Mouse (Mus musculus): ENCODE measurements around the gene 4933430I17Rik. TPM values are rescaled to one million over a fixed set of nuclear protein-coding genes. Genes with fewer than 3 reads are reported as not detected.
A peak's percentile ranks its signal among the peaks of the same experiment; 100 is the strongest.

4933430I17Rik gene
- polyA plus RNA-seq, 1 experiment from 2014 or later: 0.17 TPM

DNA sequence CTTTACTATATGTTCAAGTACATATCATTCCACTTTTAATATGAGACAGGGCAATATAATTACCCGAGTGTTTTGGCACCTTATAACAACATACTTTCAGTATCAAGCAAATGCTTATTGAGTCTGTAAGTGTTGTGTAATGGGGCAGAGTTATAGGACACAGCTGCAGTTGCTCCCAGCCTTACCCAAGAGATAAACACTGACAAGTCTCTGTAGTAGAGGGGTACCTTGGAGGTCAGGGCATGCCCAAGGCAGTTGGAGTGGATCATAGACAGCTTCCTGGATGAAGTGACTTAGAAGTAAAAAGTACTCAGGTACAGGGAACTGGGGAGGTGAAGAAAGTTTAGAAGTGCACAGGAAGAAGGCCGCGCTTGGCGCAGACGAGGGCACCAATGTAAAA is 38.0 kb upstream of the 4933430I17Rik start:
- ChIA-PET POLR2A (interaction anchor here (0.9 kb wide), 1 partner anchor 12 kb away, joined by 4 read pairs; no protein-coding TSS in a partner anchor), CTCF (no interaction called here)
- no peak for TF ChIP-seq CTCF (IDR thresholded peaks at IDR 0.05)

GRCm38 (mm10) chr4:62487914-62488313 is 37.3 kb upstream of the 4933430I17Rik start:
- H3K27me3 ChIP-seq: no peaks in the 10 kb centered on the region
- DNase-seq (ENCODE audit: low read depth, low spot score) (no peak), ATAC-seq (no peak)
- ChIA-PET POLR2A (no interaction called here), CTCF (no interaction called here)
- in situ Hi-C loops (cut with MboI; ENCODE audit: low pct_unique_long_range_greater_than_20kb): no loop called here
- no peak for TF ChIP-seq CTCF (IDR thresholded peaks at IDR 0.05)

More for the DNA sequence above, 38.0 kb upstream of the 4933430I17Rik start:
- no peaks in the 10 kb centered on the region for H3K27me3 ChIP-seq
- no peak for DNase-seq (ENCODE audit: low read depth, low spot score)
- no peak for ATAC-seq
- in situ Hi-C loops (cut with MboI; ENCODE audit: low pct_unique_long_range_greater_than_20kb): no loop called here

DNA sequence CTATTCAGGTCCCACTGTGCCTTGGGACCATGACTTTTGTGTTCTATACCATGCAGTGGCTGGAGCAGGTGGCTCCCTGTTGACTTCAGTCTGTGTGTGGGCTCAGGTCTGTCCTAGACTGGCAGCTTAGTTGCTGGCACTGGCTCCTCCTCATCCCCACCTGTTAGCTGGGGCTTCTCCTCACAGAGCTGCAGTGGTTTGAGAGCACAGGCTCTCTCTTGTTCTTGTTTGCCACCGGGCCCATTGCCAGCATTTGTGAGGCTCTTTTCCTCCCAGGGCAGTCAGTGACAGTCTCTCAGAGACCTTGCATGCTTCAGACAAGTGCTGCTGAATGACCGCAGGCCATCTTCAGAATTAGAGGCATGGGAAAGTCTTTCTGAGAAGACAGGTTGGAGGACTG is 32.5 kb upstream of the 4933430I17Rik start:
- ATAC-seq (no peak), DNase-seq (ENCODE audit: low read depth, low spot score) (no peak)
- ChIA-PET CTCF (no interaction called here), POLR2A (no interaction called here)
- TF ChIP-seq CTCF (IDR thresholded peaks at IDR 0.05): no peak
- no peaks in the 10 kb centered on the region for H3K27me3 ChIP-seq
- in situ Hi-C loops (cut with MboI; ENCODE audit: low pct_unique_long_range_greater_than_20kb): no loop called here

DNA sequence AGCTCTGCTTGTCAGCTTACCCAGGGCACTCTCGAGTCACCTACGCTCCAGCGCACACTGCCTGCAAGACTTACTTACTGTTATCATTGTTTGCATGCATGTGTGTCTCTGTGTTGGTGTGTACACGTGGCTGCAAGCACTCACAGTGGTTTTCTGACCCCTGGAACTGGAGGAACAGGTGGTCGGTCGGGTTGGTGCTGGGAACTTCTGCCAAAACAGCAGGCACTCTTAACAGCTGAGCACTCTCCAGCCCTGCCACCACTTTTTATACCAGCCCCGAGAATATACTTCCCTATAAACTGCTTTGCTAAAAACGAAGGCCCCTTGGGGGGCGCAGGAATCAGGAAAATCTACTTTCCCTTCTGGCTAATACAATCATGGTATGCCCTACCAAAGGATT is 30.9 kb upstream of the 4933430I17Rik start:
- no peak for TF ChIP-seq CTCF (IDR thresholded peaks at IDR 0.05)
- in situ Hi-C loops (cut with MboI; ENCODE audit: low pct_unique_long_range_greater_than_20kb): no loop called here
- ChIA-PET CTCF (interaction anchor here (1.2 to 1.7 kb wide), 2 partner anchors 9 to 39 kb away, joined by 4 read pairs; no protein-coding TSS in a partner anchor), POLR2A (no interaction called here)
- DNase-seq (ENCODE audit: low read depth, low spot score): no peak
- no peaks in the 10 kb centered on the region for H3K27me3 ChIP-seq
- no peak for ATAC-seq

GRCm38 (mm10) chr4:62495946-62496345 is 29.2 kb upstream of the 4933430I17Rik start:
- ChIA-PET POLR2A (no interaction called here), CTCF (no interaction called here)
- in situ Hi-C loops (cut with MboI; ENCODE audit: low pct_unique_long_range_greater_than_20kb): no loop called here
- TF ChIP-seq CTCF (IDR thresholded peaks at IDR 0.05): no peak
- DNase-seq (ENCODE audit: low read depth, low spot score) (no peak), ATAC-seq (no peak)
- no peaks in the 10 kb centered on the region for H3K27me3 ChIP-seq

GRCm38 (mm10) chr4:62496815-62497214 is 28.4 kb upstream of the 4933430I17Rik start:
- no peaks in the 10 kb centered on the region for H3K27me3 ChIP-seq
- peak; percentile 63 for DNase-seq (ENCODE audit: low read depth, low spot score)
- POLR2A ChIA-PET: no interaction called here

DNA sequence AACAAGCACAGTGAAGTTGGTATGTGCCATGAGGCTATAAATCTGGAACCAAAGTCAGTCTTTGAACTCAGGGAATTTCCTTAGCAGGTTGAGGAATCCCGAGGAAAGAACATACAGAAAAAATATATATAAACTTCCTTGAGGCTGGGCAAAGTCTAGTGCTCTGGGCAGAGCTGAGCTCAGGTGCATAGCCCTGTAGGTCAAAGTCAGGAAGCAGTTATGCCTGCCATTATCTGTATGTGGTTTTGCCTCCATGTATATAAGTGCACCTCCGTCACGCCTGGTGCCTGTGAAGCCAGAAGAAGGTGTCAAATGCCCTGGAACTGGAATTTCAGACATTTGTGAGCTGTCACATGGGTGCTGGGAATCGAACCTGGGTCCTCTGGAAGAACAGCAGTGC is 24.4 kb upstream of the 4933430I17Rik start:
- no peak for ATAC-seq
- ChIA-PET CTCF (interaction anchor here (0.8 to 1.4 kb wide), 3 partner anchors 9 to 94 kb away, joined by 3 to 4 read pairs (median 3); no protein-coding TSS in a partner anchor), POLR2A (no interaction called here)
- TF ChIP-seq CTCF (IDR thresholded peaks at IDR 0.05): no peak
- in situ Hi-C loops (cut with MboI; ENCODE audit: low pct_unique_long_range_greater_than_20kb): no loop called here
- H3K27me3 ChIP-seq: no peaks in the 10 kb centered on the region
- no peak for DNase-seq (ENCODE audit: low read depth, low spot score)

More at GRCm38 (mm10) chr4:62496815-62497214, 28.4 kb upstream of the 4933430I17Rik start:
- in situ Hi-C loops (cut with MboI; ENCODE audit: low pct_unique_long_range_greater_than_20kb): no loop called here
- CTCF ChIA-PET: interaction anchor here (2.5 kb wide), 1 partner anchor 11 kb away, joined by 9 read pairs; no protein-coding TSS in a partner anchor
- no peak for TF ChIP-seq CTCF (IDR thresholded peaks at IDR 0.05)
- peak; percentile 79 for ATAC-seq

GRCm38 (mm10) chr4:62501534-62501933 is 23.6 kb upstream of the 4933430I17Rik start:
- ChIA-PET CTCF (interaction anchor here (1.1 to 1.4 kb wide), 2 partner anchors 17 to 94 kb away, joined by 3 to 4 read pairs; no protein-coding TSS in a partner anchor), POLR2A (interaction anchor here (0.5 kb wide), 1 partner anchor 26 kb away, joined by 3 read pairs; no protein-coding TSS in a partner anchor)
- H3K27me3 ChIP-seq: no peaks in the 10 kb centered on the region
- ATAC-seq (no peak), DNase-seq (ENCODE audit: low read depth, low spot score) (no peak)
- in situ Hi-C loops (cut with MboI; ENCODE audit: low pct_unique_long_range_greater_than_20kb): no loop called here
- TF ChIP-seq CTCF (IDR thresholded peaks at IDR 0.05): no peak

GRCm38 (mm10) chr4:62501964-62502732 is 23.0 kb upstream of the 4933430I17Rik start:
- CTCF ChIA-PET: interaction anchor here (1.1 to 1.4 kb wide), 2 partner anchors 17 to 95 kb away, joined by 3 to 4 read pairs; no protein-coding TSS in a partner anchor
- DNase-seq (ENCODE audit: low read depth, low spot score): no peak
- peak; percentile 55 for ATAC-seq
- in situ Hi-C loops (cut with MboI; ENCODE audit: low pct_unique_long_range_greater_than_20kb): no loop called here
- H3K27me3 ChIP-seq: no peaks in the 10 kb centered on the region
- no peak for TF ChIP-seq CTCF (IDR thresholded peaks at IDR 0.05)
- POLR2A ChIA-PET: no interaction called here

DNA sequence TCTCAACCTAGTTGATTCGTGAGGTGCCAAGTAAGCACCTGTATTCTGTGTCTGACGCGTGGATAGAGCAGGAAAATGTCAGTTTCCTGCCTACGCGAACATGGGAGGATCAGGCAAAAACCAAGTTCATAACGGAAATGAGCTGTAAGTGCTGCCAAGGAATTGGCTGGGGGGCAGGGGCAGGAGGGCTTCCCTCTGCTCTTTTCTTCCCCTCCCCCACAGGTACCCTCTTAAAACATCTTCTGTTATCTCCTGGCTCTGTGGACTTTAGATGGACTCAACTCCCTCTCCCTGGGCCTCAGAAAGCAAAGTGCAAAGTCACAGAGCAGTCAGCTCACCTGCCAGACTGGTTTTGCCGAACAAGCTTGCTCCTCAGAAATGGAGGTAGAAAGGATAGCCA is 22.2 kb upstream of the 4933430I17Rik start:
- ATAC-seq: no peak
- H3K27me3 ChIP-seq: no peaks in the 10 kb centered on the region
- POLR2A ChIA-PET: no interaction called here
- no peak for DNase-seq (ENCODE audit: low read depth, low spot score)
- in situ Hi-C loops (cut with MboI; ENCODE audit: low pct_unique_long_range_greater_than_20kb): no loop called here
- TF ChIP-seq CTCF (IDR thresholded peaks at IDR 0.05): no peak
- CTCF ChIA-PET: interaction anchor here (1.3 kb wide), 1 partner anchor 48 kb away, joined by 3 read pairs; no protein-coding TSS in a partner anchor

DNA sequence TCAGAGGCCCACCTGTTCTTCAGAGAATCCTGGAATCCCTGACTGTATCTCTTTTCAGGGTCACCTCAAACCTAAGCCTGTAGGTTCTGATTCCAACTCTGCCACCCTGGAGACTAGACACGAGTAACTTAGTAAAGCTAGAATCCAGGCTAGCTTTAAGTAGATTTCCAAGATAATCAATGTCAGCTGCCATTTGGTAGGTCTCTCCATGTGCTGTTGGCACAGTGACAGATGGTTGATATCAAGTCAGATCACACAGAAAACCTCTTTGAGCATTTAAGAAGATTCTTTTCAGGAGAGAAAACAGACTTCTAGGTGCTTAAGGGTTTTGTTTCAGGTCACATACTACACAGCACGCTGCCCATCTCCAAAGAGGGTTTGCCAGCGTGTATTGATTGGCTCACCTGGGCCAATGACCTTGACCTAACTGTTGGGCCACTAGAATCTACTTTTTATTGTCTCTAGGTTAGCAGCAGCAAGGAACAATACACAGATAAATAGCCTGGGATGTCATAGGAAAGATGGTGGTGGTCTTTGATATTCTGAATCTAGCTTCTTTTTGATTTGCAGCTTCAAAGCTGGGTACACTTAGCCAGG is 21.7 kb upstream of the 4933430I17Rik start, which contains the start of gene Hdhd3:
TSS of gene Hdhd3 (minus strand) at position 94 of the 597 bp plus-strand sequence.
- no peak for ATAC-seq
- in situ Hi-C loops (cut with MboI; ENCODE audit: low pct_unique_long_range_greater_than_20kb): no loop called here
- CTCF ChIA-PET: interaction anchor here (1.3 kb wide), 1 partner anchor 48 kb away, joined by 3 read pairs; no protein-coding TSS in a partner anchor
- no peak for TF ChIP-seq CTCF (IDR thresholded peaks at IDR 0.05)
- POLR2A ChIA-PET: no interaction called here
- no peak for DNase-seq (ENCODE audit: low read depth, low spot score)
- H3K27me3 ChIP-seq: no peaks in the 10 kb centered on the region
